Mouse (Mus musculus): ENCODE measurements around the gene Nr1h2. TPM values are rescaled to one million over a fixed set of nuclear protein-coding genes. Genes with fewer than 3 reads are reported as not detected.

Nr1h2 gene
- polyA plus RNA-seq (2015; fragmentation: Nextera tagmentation; extraction: Ambion mirVana), result 53.5 and 58.3 TPM in 2 replicates

DNA sequence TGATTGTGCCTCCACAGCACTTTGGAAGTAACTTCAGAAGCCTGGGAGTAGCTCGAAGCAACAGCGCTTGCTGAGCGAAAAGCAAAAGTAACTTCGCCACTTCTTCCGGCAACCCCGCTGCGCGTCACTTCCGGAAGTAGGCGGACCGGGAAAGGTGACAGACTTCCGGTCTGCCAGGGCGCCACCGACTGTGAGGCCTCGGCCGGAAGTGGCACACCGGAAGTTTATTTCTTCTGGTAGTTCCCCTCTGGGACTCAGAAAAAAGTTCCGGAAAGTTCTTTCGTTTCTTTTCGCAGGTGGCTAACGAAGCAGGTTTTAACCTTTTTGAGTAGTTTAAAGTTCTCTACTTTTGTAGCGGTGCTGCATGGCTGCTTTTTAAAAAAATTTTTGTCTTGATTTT is at the start of gene Nr1h2:
Gene Nr1h2, minus strand, starts transcription at position 126 of the 400 bp plus-strand sequence.
- Histone ChIP-seq H3K27ac (replicated peaks) (peak within 1 kb of the TSS; percentile 97), H3K9ac (peak within 1 kb of the TSS; percentile 88), H3K9me3 (no peaks in the 10 kb centered on the region), H3K27me3 (replicated peaks) (peaks cover 28% of the 10 kb centered on the region; the same call in 1 of the 2 replicates), H3K36me3 (peaks cover 32% of the 10 kb centered on the region), H3K4me2 (peak within 1 kb of the TSS; percentile 75), H3K4me1 (peaks cover 12% of the 10 kb centered on the region), H3K4me3 (peak within 1 kb of the TSS; percentile 87)
- under 1% methylated on average over 22 of the region's 22 CpGs for WGBS
- peak; percentile 70 for ATAC-seq (ENCODE audit: extremely low read depth, insufficient number of reproducible peaks, low FRiP score, low TSS enrichment)

DNA sequence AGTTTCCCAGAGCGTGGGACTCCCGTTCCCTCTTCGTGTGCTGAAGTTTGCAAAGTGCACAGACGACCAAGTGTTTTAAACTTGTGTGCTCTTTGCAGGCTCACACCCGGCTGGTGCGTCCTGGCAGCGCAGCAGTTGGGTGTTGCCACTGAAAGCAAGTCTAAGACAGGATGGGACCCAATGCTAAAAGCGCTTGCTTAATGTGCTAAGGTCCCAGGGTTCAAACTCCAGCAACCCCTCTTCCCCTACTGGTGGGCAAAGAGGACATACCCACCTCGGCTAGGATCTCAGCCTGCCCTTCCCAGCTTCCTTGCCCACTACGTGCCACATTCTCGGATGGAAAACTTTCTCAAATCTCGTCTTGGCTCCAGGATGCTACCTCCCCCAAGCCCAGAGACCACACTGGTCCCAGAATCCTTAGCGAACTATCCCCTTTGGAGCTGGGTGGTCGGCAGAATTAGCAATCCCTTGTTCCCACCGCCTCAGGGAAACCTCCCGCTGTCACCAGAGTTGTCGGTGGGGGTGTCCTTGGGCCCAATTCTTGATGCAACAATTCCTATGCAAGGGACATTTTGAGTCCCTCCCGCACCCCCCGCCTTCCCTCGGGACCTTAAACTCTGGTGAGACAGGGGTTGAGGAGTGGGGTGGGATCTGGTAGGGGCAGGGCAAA is 49.6 kb upstream of the Nr1h2 start:
- Histone ChIP-seq H3K27me3 (replicated peaks) (peaks cover 97% of the 10 kb centered on the region), H3K4me3 (peak overlapping the region; percentile 38; the same call in 1 of the 2 replicates), H3K36me3 (no peaks in the 10 kb centered on the region), H3K27ac (replicated peaks) (no peak overlapping the region), H3K9me3 (no peaks in the 10 kb centered on the region), H3K4me1 (peaks cover 4% of the 10 kb centered on the region), H3K4me2 (no peak overlapping the region), H3K9ac (no peak overlapping the region)
- no peak for ATAC-seq (ENCODE audit: extremely low read depth, insufficient number of reproducible peaks, low FRiP score, low TSS enrichment)
- 2% methylated on average over 20 of the region's 20 CpGs for WGBS

GRCm38 (mm10) chr7:44602443-44602842 is 48.7 kb upstream of the Nr1h2 start:
- ATAC-seq (ENCODE audit: extremely low read depth, insufficient number of reproducible peaks, low FRiP score, low TSS enrichment), result no peak
- 13% methylated on average over 11 of the region's 11 CpGs for WGBS
- Histone ChIP-seq H3K4me3 (no peak overlapping the region), H3K4me2 (no peak overlapping the region), H3K36me3 (no peaks in the 10 kb centered on the region), H3K9me3 (no peaks in the 10 kb centered on the region), H3K4me1 (peaks cover 4% of the 10 kb centered on the region), H3K27ac (replicated peaks) (no peak overlapping the region), H3K9ac (no peak overlapping the region), H3K27me3 (replicated peaks) (peaks cover 95% of the 10 kb centered on the region)

DNA sequence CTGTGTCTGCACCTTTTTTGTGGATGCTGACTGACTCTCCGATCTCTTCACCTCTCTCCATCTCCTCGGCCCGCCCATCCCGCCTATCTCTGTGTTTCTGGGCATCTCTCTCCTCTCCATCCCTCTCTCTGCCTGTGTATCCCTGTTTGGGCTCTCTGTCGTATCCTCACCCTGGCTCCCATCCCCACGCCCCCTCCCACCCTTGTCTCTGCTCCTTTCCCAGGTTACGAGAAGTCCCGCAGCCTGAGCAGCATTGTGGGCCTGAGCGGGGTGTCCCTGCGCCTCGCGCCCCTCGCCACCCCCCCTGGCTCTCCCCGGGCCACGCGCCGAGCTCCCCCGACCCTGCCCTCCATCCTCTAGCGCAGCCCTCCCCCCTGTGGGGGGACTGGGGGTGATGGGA is 47.9 kb upstream of the Nr1h2 start:
- Histone ChIP-seq H3K4me1 (peaks cover 4% of the 10 kb centered on the region), H3K9ac (no peak overlapping the region), H3K9me3 (no peaks in the 10 kb centered on the region), H3K27ac (replicated peaks) (no peak overlapping the region), H3K27me3 (replicated peaks) (peaks cover 87% of the 10 kb centered on the region), H3K36me3 (no peaks in the 10 kb centered on the region), H3K4me3 (no peak overlapping the region), H3K4me2 (no peak overlapping the region)
- ATAC-seq (ENCODE audit: extremely low read depth, insufficient number of reproducible peaks, low FRiP score, low TSS enrichment), result no peak
- 12% methylated on average over 19 of the region's 19 CpGs for WGBS

- ATAC-seq (ENCODE audit: extremely low read depth, insufficient number of reproducible peaks, low FRiP score, low TSS enrichment), result no peak
- WGBS, result 64% methylated on average over 10 of the region's 10 CpGs
- Histone ChIP-seq H3K9me3 (no peaks in the 10 kb centered on the region), H3K9ac (no peak overlapping the region), H3K4me3 (no peak overlapping the region), H3K36me3 (no peaks in the 10 kb centered on the region), H3K27ac (replicated peaks) (no peak overlapping the region), H3K4me1 (peaks cover 4% of the 10 kb centered on the region), H3K4me2 (no peak overlapping the region), H3K27me3 (replicated peaks) (peaks cover 79% of the 10 kb centered on the region)
These were observed 47.0 kb upstream of the Nr1h2 start for GRCm38 (mm10) chr7:44600691-44601262.

DNA sequence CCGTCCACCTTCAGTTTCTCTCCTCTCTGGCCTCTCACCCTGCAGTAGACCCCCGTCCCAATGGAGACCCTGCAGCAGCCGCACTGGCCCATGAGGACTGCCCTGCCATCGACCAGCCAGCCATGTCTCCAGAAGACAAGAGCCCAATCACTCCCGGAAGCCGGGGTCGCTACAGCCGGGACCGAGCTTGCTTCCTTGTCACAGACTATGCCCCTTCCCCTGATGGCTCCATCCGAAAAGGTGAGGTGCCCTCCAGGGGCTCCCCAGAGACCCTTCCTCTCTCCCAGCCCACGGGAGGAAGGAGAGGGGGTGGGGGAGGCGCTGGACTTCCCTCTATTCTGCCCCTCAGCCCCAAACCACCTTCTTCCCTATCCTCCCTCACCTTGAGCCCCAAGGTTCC is 44.6 kb upstream of the Nr1h2 start:
- Histone ChIP-seq H3K27ac (replicated peaks) (no peak overlapping the region), H3K36me3 (no peaks in the 10 kb centered on the region), H3K27me3 (replicated peaks) (peaks cover 69% of the 10 kb centered on the region), H3K4me2 (no peak overlapping the region), H3K4me1 (peaks cover 3% of the 10 kb centered on the region; the same call in 1 of the 2 replicates), H3K4me3 (no peak overlapping the region), H3K9ac (no peak overlapping the region), H3K9me3 (no peaks in the 10 kb centered on the region)
- WGBS, result 60% methylated on average over 12 of the region's 12 CpGs
- no peak for ATAC-seq (ENCODE audit: extremely low read depth, insufficient number of reproducible peaks, low FRiP score, low TSS enrichment)

DNA sequence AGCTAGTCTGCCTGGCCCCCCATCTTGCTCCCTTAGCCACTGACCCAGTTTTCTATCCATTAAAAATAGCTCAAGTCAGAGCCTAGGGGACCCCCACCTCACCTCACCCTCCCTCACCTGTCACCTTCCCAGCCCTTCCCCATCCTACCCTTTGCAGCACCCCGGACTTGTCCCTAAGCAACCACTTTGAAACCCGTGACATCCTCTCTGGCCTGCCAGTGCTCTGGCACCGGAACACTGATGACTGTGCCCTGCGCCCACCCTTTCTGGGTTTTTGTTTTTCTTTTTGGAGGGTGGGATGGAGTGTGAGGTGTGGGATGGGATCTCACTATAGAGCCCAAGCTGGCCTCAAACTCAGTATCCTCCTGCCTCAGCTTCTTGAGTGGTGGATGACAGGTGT is 43.9 kb upstream of the Nr1h2 start:
- Histone ChIP-seq H3K9me3 (no peaks in the 10 kb centered on the region), H3K9ac (no peak overlapping the region), H3K27ac (replicated peaks) (no peak overlapping the region), H3K4me1 (peaks cover 3% of the 10 kb centered on the region; the same call in 1 of the 2 replicates), H3K36me3 (no peaks in the 10 kb centered on the region), H3K4me3 (no peak overlapping the region), H3K27me3 (replicated peaks) (peaks cover 69% of the 10 kb centered on the region), H3K4me2 (no peak overlapping the region)
- ATAC-seq (ENCODE audit: extremely low read depth, insufficient number of reproducible peaks, low FRiP score, low TSS enrichment), result no peak
- WGBS, result 79% methylated on average over 4 of the region's 4 CpGs

DNA sequence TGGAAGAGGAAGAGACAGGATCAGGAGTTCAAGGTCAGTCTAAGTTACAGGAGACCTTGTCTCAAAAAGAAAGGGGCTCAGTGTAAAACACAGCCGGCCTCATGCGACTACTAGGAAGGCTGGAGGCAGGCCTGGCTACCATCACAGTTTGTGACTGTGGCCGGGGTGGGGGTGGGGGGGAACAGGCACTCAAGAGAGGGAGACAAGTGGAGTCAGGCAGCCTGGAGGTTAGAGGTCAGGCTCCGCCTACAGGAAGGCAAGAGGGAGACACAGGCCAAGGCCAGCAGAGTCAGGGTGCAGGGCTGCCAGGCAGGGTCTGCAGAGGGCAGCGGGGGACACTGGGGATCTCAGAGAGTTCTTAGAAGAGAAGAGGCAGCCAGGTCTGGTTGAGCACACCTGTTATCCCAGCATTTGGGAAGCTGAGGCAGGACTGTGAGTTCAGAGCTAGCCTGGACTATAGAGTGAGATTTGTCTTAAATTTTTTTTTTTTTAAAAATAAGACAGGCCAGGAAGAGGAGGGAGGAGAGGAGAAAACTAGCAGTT is 43.3 kb upstream of the Nr1h2 start:
- Histone ChIP-seq H3K9me3 (no peaks in the 10 kb centered on the region), H3K4me3 (no peak overlapping the region), H3K27me3 (replicated peaks) (peaks cover 69% of the 10 kb centered on the region), H3K27ac (replicated peaks) (no peak overlapping the region), H3K4me2 (no peak overlapping the region), H3K36me3 (no peaks in the 10 kb centered on the region), H3K4me1 (peaks cover 3% of the 10 kb centered on the region; the same call in 1 of the 2 replicates), H3K9ac (no peak overlapping the region)
- no peak for ATAC-seq (ENCODE audit: extremely low read depth, insufficient number of reproducible peaks, low FRiP score, low TSS enrichment)
- 35% methylated on average over 5 of the region's 5 CpGs for WGBS

GRCm38 (mm10) chr7:44596051-44596450 is 42.3 kb upstream of the Nr1h2 start:
- Histone ChIP-seq H3K4me3 (no peak overlapping the region), H3K9me3 (no peaks in the 10 kb centered on the region), H3K27me3 (replicated peaks) (peaks cover 69% of the 10 kb centered on the region), H3K27ac (replicated peaks) (no peak overlapping the region), H3K36me3 (no peaks in the 10 kb centered on the region), H3K9ac (no peak overlapping the region), H3K4me2 (no peak overlapping the region), H3K4me1 (peaks cover 10% of the 10 kb centered on the region)
- no peak for ATAC-seq (ENCODE audit: extremely low read depth, insufficient number of reproducible peaks, low FRiP score, low TSS enrichment)
- WGBS, result 81% methylated on average over 6 of the region's 6 CpGs

- WGBS, result 85% methylated on average over 20 of the region's 20 CpGs
These were observed 41.4 kb upstream of the Nr1h2 start for GRCm38 (mm10) chr7:44595131-44595561.

DNA sequence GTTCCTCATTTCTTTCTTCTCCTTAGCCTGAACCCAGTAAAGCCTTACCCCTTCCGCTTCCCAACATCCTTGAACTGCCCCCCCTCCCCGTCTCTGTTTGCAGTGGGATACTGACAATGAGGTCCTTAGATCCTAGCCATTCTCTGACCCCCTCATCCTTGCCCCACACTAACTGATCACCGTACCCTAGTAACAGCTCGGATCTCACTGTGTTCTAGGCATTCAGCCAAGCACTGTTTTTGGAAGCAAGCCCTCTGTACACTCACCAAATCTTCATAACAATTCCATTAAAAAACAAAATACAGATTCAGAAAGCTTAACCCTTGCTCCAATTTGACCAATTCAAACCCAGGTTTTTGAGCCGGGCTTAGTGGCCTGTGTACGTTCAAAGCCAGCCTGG is 40.5 kb upstream of the Nr1h2 start:
- ATAC-seq (ENCODE audit: extremely low read depth, insufficient number of reproducible peaks, low FRiP score, low TSS enrichment), result no peak
- Histone ChIP-seq H3K4me1 (peaks cover 15% of the 10 kb centered on the region), H3K4me3 (no peak overlapping the region), H3K27me3 (replicated peaks) (peaks cover 71% of the 10 kb centered on the region), H3K4me2 (no peak overlapping the region), H3K9ac (no peak overlapping the region), H3K27ac (replicated peaks) (no peak overlapping the region), H3K9me3 (no peaks in the 10 kb centered on the region), H3K36me3 (no peaks in the 10 kb centered on the region)
- WGBS, result 55% methylated on average over 6 of the region's 6 CpGs

More at GRCm38 (mm10) chr7:44595131-44595561, 41.4 kb upstream of the Nr1h2 start:
- Histone ChIP-seq H3K4me1 (peaks cover 12% of the 10 kb centered on the region), H3K27ac (replicated peaks) (no peak overlapping the region), H3K36me3 (no peaks in the 10 kb centered on the region), H3K27me3 (replicated peaks) (peaks cover 69% of the 10 kb centered on the region), H3K4me2 (no peak overlapping the region), H3K9me3 (no peaks in the 10 kb centered on the region), H3K4me3 (no peak overlapping the region), H3K9ac (no peak overlapping the region)
- no peak for ATAC-seq (ENCODE audit: extremely low read depth, insufficient number of reproducible peaks, low FRiP score, low TSS enrichment)

All from heart, embryonic 13.5 days (tissue).